Mouse (Mus musculus): ENCODE measurements around the gene Platr25. TPM values are rescaled to one million over a fixed set of nuclear protein-coding genes. Genes with fewer than 3 reads are reported as not detected.

Gene Platr25
- polyA plus RNA-seq (2015; fragmentation: Nextera tagmentation; extraction: Ambion mirVana) = 14.8 and 20.0 TPM in 2 replicates

DNA sequence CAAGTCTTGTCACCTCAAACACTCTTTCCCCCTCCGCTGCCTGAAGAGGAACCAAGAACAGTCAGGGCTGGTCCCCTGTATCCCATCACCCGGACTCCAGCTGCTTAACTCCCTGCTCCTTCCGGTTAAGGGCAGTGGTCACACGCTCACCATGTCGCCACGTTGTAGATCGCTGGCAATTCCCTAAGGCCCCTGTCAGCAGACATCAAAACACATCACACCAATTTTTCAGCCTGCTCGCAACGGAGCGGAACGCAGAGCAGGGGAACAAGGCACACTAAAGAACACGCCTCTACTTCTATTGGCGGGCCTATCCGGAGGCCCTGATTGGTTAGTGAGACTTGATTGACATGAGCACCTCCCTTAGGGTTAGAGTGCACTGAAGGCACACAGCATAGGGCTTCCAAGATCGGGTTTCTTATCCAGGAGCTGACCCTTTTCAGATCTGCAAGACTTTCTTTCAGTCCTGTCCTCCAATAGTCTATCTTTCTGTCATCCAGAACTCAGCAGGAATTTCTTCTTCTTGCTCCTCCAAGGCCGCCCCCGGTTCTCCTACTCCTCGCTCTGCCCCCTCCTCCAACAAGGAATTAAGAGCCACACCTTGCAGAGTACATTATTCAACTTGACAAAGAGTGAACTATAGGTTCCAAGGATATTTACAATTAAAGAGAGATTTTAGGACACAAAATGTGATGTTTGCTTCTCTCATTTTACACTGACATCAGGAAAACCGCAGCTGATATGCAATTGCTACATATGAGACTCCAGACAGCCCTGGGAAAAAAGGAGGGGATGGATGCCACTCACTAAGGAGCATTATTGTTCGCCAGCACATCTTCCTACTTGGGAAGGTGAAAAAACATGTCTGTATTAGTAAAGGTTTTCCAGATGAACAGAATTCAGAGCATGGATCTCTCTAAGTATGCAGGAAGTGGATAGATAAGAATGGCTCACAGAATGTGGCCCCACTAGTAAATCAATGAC lies at the start of gene Platr25:
Platr25 (minus strand) TSS at position 278 of the 984 bp plus-strand sequence.

GRCm38 (mm10) chr13:62785199-62786134 lies 25.0 kb upstream of the Platr25 start, which contains the start of gene Gm5141:
Gm5141 (minus strand) TSS chr13:62785808.

DNA sequence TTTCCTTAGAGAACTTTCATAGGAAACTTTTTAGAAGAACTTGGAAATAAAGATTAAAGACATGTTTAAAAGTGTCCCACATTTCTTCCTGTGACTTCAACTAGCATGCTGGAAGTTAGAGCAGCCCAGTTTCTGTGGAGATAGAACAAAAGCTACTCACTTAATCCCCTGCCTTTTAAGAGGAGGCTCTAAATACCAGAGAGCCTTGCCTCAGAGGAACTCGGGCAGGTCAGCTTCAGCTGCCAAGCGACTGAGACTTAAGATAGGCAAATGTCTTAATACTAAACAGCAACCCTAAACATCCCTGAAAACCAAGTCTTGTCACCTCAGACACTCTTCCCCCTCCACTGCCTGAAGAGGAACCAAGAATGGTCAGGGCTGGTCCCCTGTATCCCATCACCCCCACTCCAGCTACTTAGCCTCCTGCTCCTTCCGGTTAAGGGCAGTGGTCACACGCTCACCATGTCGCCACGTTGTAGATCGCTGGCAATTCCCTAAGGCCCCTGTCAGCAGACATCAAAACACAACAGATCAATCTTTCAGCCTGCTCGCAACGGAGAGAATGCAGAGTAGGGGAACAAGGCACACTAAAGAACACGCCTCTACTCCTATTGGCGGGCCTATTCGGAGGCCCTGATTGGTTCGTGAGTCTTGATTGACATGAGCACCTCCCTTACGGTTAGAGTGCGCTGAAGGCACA lies 136.8 kb downstream of the Platr25 start, which contains the start of gene 6720489N17Rik:
6720489N17Rik (minus strand) TSS at position 606 of the 700 bp plus-strand sequence.

MicroRNA genes within 50 kb of the gene (microRNA counts, 519-probe panel; counts per million panel counts)
- microRNA mmu-miR-713 = not detected

Small RNA genes lying within 50 kb of the gene (microRNA-seq; reads per million reads assigned to microRNA genes)
- not detected for gene Gm24020
- not detected for gene Gm24588
- gene Mir713 = not detected

Other genes starting within 250 kb of the Platr25 start
- gene Zfp935, start 202.2 kb downstream of the Platr25 start, polyA plus RNA-seq (2015; fragmentation: Nextera tagmentation; extraction: Ambion mirVana) = not detected in 2 replicates
- gene Zfp934, start 189.5 kb downstream of the Platr25 start, polyA plus RNA-seq (2015; fragmentation: Nextera tagmentation; extraction: Ambion mirVana) = 5.9 and 7.5 TPM in 2 replicates
- gene 6720489N17Rik, start 136.5 kb downstream of the Platr25 start, polyA plus RNA-seq (2015; fragmentation: Nextera tagmentation; extraction: Ambion mirVana) = 8.4 and 8.8 TPM in 2 replicates
- 3.9 TPM in 2 replicates for gene Gm5141, start 25.1 kb upstream of the Platr25 start, polyA plus RNA-seq (2015; fragmentation: Nextera tagmentation; extraction: Ambion mirVana)
- gene Fbp2, start 97.7 kb upstream of the Platr25 start, polyA plus RNA-seq (2015; fragmentation: Nextera tagmentation; extraction: Ambion mirVana) = 10.0 and 11.2 TPM in 2 replicates
- 0.94 and 2.8 TPM in 2 replicates for gene Fbp1, start 127.6 kb upstream of the Platr25 start, polyA plus RNA-seq (2015; fragmentation: Nextera tagmentation; extraction: Ambion mirVana)
- 213 and 250 TPM in 2 replicates for gene 2010111I01Rik, start 204.2 kb upstream of the Platr25 start, polyA plus RNA-seq (2015; fragmentation: Nextera tagmentation; extraction: Ambion mirVana)

All from urinary bladder, postnatal 0 days (tissue).